ENCODE assay signal across 8 mouse cellular contexts in the genomic region with DNA sequence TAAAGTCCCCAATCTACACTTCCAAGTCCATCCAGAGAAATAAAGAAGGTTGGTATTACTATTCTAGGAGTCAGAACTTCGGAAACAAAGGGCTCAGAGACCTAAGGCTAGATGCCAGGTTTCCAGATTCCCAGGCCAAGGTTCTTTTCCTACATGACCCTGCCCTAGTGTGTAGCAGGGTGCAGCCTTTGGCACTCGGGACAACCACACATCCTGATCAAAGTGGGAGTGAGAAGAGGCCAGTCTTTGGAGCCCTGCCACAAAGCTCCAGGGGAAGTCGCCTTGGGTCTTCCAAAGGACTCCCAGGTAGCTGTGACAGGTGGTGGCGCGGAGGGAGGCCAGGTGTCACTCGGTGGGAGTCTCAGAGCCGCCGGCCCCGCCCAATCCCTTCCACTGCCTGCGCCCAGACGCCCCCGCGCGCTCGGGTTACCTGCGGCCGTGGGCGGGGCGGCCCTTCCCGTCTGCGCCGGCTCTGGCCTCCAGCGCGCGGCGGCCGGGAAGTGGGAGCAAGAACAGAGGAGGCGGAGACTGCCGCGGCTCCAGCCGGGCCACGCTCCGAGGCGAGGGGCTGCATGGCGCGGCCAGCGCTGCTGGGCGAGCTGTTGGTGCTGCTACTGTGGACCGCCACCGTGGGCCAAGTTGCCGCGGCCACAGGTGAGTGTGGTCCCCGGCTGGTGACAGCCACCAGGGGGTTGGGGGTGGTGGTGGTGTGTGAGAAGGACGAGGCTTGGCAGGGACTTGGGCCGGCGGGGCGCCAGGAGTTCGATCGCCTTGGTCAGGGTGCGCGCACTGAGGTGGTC. TPM values are rescaled to one million over a fixed set of nuclear protein-coding genes. Genes with fewer than 3 reads are reported as not detected.
A peak's percentile ranks its signal among the peaks of the same experiment; 100 is the strongest.
DNase-seq lines count a peak whose midpoint lies in the region; ATAC-seq and TF ChIP-seq lines count a peak whose summit lies in the region.

Gene Il13ra1, plus strand, starts transcription at position 489 of the 800 bp plus-strand sequence.

- peak within 1 kb of the TSS; percentile 37; the same call in 1 of the 2 replicates for H3K27ac ChIP-seq in embryonic fibroblast, embryonic 13.5 days (ENCODE audit: insufficient read depth, low read length)
- H3K27ac ChIP-seq in heart, embryonic 15.5 days: peak within 1 kb of the TSS; percentile 52
- H3K27ac ChIP-seq in kidney, postnatal 0 days: peak within 1 kb of the TSS; percentile 13; the same call in 1 of the 2 replicates
- peak within 1 kb of the TSS; percentile 38; the same call in 1 of the 2 replicates for H3K27ac ChIP-seq in lung, postnatal 0 days (ENCODE audit: low read length)

- peak; percentile 15 for DNase-seq in CD4-positive, CD25-positive, alpha-beta regulatory T cell, adult 2 months (ENCODE audit: low read depth, low spot score)
- DNase-seq in adrenal gland, postnatal 36 days: peak; percentile 40 to 54
- DNase-seq in kidney, postnatal 0 days (ENCODE audit: low spot score): peak; percentile 55
- DNase-seq in lung, postnatal 0 days (ENCODE audit: low spot score): peak; percentile 57
- peak; percentile 6 for DNase-seq in ovary, postnatal 10 days (ENCODE audit: low spot score)
- peak; percentile 44 for DNase-seq in urinary bladder, postnatal 14 days (ENCODE audit: low spot score)

- TF ChIP-seq EP300 in lung, postnatal 0 days (IDR thresholded peaks at IDR 0.05): no peak

- H3K9me3 ChIP-seq in heart, embryonic 15.5 days (replicated peaks): no peaks in the 10 kb centered on the region
- H3K9me3 ChIP-seq in kidney, postnatal 0 days (replicated peaks; ENCODE audit: low read length): no peaks in the 10 kb centered on the region
- H3K9me3 ChIP-seq in lung, postnatal 0 days (ENCODE audit: low read length): no peaks in the 10 kb centered on the region

- H3K4me1 ChIP-seq in embryonic fibroblast, embryonic 13.5 days (ENCODE audit: control insufficient read depth, insufficient read depth, low read length): peaks cover 2% of the 10 kb centered on the region; the same call in 1 of the 2 replicates
- H3K4me1 ChIP-seq in heart, embryonic 15.5 days (replicated peaks): 0 out of 2 replicates have a peak, but pooled peaks cover 3% of the 10 kb centered on the region
- H3K4me1 ChIP-seq in kidney, postnatal 0 days (replicated peaks; ENCODE audit: insufficient read depth, low read length): no peaks in the 10 kb centered on the region
- H3K4me1 ChIP-seq in lung, postnatal 0 days (ENCODE audit: insufficient read depth, low read depth, low read length): no peaks in the 10 kb centered on the region

- WGBS in heart, embryonic 15.5 days: 8% methylated on average over 48 of the region's 51 CpGs
- WGBS in kidney, postnatal 0 days: 29% methylated on average over 51 of the region's 51 CpGs
- whole genome bisulfite sequencing in lung, postnatal 0 days: 4% methylated on average over 17 of the region's 51 CpGs

- peak within 1 kb of the TSS; percentile 58 for H3K4me2 ChIP-seq in heart, embryonic 15.5 days
- peak within 1 kb of the TSS; percentile 63 for H3K4me2 ChIP-seq in kidney, postnatal 0 days (ENCODE audit: low read length)
- peak within 1 kb of the TSS; percentile 63 for H3K4me2 ChIP-seq in lung, postnatal 0 days (replicated peaks; ENCODE audit: low read depth, low read length)

- no peaks in the 10 kb centered on the region for H3K36me3 ChIP-seq in heart, embryonic 15.5 days
- no peaks in the 10 kb centered on the region for H3K36me3 ChIP-seq in kidney, postnatal 0 days (ENCODE audit: insufficient read depth, low read length)
- no peaks in the 10 kb centered on the region for H3K36me3 ChIP-seq in lung, postnatal 0 days (ENCODE audit: insufficient read depth, low read length)

- peak; percentile 67 for ATAC-seq in heart, embryonic 15.5 days (replicated peaks; ENCODE audit: insufficient number of reproducible peaks, insufficient read depth, low FRiP score, low read depth)
- peak; percentile 89 for ATAC-seq in kidney, postnatal 0 days (replicated peaks; ENCODE audit: low FRiP score, low read depth)
- ATAC-seq in lung, postnatal 0 days: peak; percentile 87

- no peaks in the 10 kb centered on the region for H3K27me3 ChIP-seq in heart, embryonic 15.5 days
- no peaks in the 10 kb centered on the region for H3K27me3 ChIP-seq in kidney, postnatal 0 days (ENCODE audit: insufficient read depth, low read length)
- no peaks in the 10 kb centered on the region for H3K27me3 ChIP-seq in lung, postnatal 0 days (replicated peaks; ENCODE audit: insufficient read depth, low read length)

- no peak for TF ChIP-seq CTCF in embryonic fibroblast, embryonic 13.5 days (IDR thresholded peaks at IDR 0.05; ENCODE audit: borderline replicate concordance, insufficient read depth, low read length)
- no peak for TF ChIP-seq CTCF in kidney, postnatal 0 days (IDR thresholded peaks at IDR 0.05; ENCODE audit: low read depth)
- no peak; the same call in 1 of the 2 replicates for TF ChIP-seq CTCF in lung, postnatal 0 days (IDR thresholded peaks at IDR 0.05)

- H3K9ac ChIP-seq in heart, embryonic 15.5 days: peak within 1 kb of the TSS; percentile 60
- peak within 1 kb of the TSS; percentile 57 for H3K9ac ChIP-seq in kidney, postnatal 0 days (ENCODE audit: low read depth, low read length)
- H3K9ac ChIP-seq in lung, postnatal 0 days (replicated peaks; ENCODE audit: low read depth): peak within 1 kb of the TSS; percentile 46

- TF ChIP-seq POLR2A in embryonic fibroblast, embryonic 13.5 days (IDR thresholded peaks at IDR 0.05; ENCODE audit: low read depth, low read length): peak; percentile 35; the same call in 1 of the 2 replicates

- peak within 1 kb of the TSS; percentile 73 for H3K4me3 ChIP-seq in embryonic fibroblast, embryonic 13.5 days (ENCODE audit: insufficient read depth, low read length)
- H3K4me3 ChIP-seq in heart, embryonic 15.5 days: peak within 1 kb of the TSS; percentile 54
- peak within 1 kb of the TSS; percentile 52 for H3K4me3 ChIP-seq in kidney, postnatal 0 days (replicated peaks; ENCODE audit: low read depth, low read length)
- peak within 1 kb of the TSS; percentile 51 for H3K4me3 ChIP-seq in lung, postnatal 0 days (ENCODE audit: low read depth, low read length)

RNA-seq across cellular contexts. Expression of gene Il13ra1, which starts in this region (rescaled TPM):
- 10 to 100 TPM in 1 of 2 experiments, 1 to 10 TPM in 1; 7.1 to 13.8 TPM for total RNA-seq in adrenal gland, postnatal 36 days (2021)
- polyA plus RNA-seq in embryonic fibroblast, embryonic 13.5 days (2011; ENCODE audit: insufficient read length, low read depth, missing spikeins): 36.1 and 58.1 TPM in 2 replicates
- 30.7 and 31.0 TPM in 2 replicates for polyA plus RNA-seq in heart, embryonic 15.5 days (2015; fragmentation: Nextera tagmentation; extraction: Ambion mirVana)
- polyA plus RNA-seq in kidney, postnatal 0 days (2015; fragmentation: Nextera tagmentation; extraction: Ambion mirVana): 27.8 and 30.2 TPM in 2 replicates
- polyA plus RNA-seq in lung, postnatal 0 days (2015; fragmentation: Nextera tagmentation; extraction: Ambion mirVana): 21.1 and 21.2 TPM in 2 replicates

Comparison
In these comparisons a context has a peak if more than half of its experiments do, and no peak if none do; other contexts are left out.
1. Peak in every context shown above with its lines: DNase-seq, ATAC-seq, H3K4me3 ChIP-seq and H3K27ac ChIP-seq.
2. DNase-seq: peak in every context shown above with its lines; median percentile 57 in lung, postnatal 0 days; 55 in kidney, postnatal 0 days; 47 in adrenal gland, postnatal 36 days; 44 in urinary bladder, postnatal 14 days; 15 in CD4-positive, CD25-positive, alpha-beta regulatory T cell, adult 2 months; 6 in ovary, postnatal 10 days.